Mouse (Mus musculus): ENCODE results near the gene Csnk2b. TPM values are rescaled to one million over a fixed set of nuclear protein-coding genes. Genes with fewer than 3 reads are reported as not detected.

Gene Csnk2b
- polyA plus RNA-seq, 1 experiment from 2014 or later: 299 TPM

DNA sequence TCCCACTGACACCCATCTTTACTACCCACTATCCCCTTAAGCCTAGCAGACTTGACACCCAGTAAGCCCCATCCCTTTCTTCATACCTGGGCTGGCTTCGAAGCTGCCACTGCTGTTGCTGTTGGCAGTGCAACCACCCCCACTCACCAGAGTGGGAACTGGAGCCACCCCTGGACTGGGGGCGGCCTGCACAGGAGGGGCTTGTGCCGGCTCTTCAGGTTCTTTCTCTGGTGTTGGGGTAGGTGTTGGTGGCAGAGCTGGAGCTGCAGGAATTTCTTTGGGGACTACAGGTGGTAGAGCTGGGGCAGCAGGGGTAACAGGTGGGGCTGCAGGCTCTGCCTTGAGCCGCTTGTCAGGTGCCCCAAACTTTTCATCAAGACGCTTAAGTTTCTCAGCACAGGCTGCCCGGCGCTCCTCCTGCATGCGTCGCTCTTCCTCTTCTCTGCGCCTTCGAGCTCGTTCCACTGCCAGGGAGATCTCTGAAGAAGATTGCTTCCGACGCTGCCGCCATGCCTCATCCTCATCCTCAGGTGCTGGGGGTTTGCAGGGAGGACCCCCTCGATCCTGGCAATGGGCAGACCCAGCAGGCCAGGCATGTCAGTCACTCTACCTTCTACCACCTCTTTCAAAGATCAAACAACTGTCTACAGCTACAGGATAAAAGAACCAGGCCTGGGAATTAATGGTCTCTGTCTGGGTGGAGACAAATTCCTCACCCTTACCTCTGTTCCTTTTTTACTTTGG, 37.2 kb upstream of the Csnk2b start:
- Histone ChIP-seq H3K4me3 (no peak overlapping the region), H3K4me1 (peaks cover 33% of the 10 kb centered on the region), H3K27me3 (ENCODE audit: low read depth, poor library complexity, severe bottlenecking) (no peaks in the 10 kb centered on the region), H3K9me3 (replicated peaks) (no peaks in the 10 kb centered on the region), H3K27ac (no peak overlapping the region), H3K36me3 (peaks cover 90% of the 10 kb centered on the region)
- WGBS: 92% methylated on average over 16 of the region's 16 CpGs
- no peak for DNase-seq (ENCODE audit: low spot score)

DNA sequence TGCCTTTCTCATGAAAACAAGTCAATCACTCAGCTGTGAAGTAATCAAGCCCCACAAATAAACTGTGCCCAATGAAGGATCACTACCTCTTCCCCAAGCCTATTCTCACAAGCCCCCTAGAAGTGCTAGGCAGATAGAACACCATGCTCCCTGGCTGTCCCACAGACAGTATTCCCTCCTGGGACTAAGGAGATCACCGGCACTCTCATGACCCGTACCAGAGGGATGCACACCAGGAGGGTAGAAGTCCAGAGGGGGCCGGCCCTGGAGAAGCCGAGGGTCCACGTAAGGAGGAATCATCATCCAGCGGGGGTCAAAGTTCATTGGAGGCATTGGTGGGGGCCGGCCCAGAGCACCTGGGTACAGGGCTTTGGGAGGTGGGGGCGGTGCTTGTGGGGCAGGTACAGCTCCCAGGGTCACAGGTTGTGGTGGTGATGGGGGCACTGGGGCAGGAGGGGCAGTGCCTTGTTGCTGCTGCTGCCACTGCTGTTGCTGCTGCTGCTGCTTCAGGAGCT, 35.9 kb upstream of the Csnk2b start:
- H3K27ac ChIP-seq: no peak overlapping the region
- H3K4me1 ChIP-seq: peaks cover 22% of the 10 kb centered on the region
- no peak for DNase-seq (ENCODE audit: low spot score)
- H3K9me3 ChIP-seq (replicated peaks): no peaks in the 10 kb centered on the region
- H3K4me3 ChIP-seq: no peak overlapping the region
- H3K27me3 ChIP-seq (ENCODE audit: low read depth, poor library complexity, severe bottlenecking): no peaks in the 10 kb centered on the region
- H3K36me3 ChIP-seq: peaks cover 100% of the 10 kb centered on the region
- WGBS: 90% methylated on average over 8 of the region's 8 CpGs

DNA sequence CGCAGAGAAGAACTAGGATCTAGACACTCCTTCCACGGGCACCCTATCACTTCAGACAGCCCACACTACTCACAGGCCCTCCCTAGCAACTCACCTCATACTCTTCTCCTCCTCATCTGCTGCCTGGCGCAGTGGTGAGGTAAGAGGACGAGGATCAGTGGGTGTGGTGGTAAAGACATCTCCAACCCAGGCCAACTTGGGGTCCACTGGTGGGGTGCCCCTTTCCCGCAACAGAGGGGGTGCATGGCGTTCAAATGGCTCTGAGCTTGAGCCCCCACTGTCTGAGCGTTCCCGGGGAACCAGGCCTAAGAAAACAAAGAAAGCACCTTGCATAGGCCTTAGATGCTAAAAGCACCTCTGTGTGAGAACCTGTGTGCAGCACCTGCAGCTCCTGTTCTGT, 35.4 kb upstream of the Csnk2b start:
- WGBS: 95% methylated on average over 8 of the region's 8 CpGs
- Histone ChIP-seq H3K4me3 (no peak overlapping the region), H3K27me3 (ENCODE audit: low read depth, poor library complexity, severe bottlenecking) (no peaks in the 10 kb centered on the region), H3K27ac (no peak overlapping the region), H3K4me1 (peaks cover 18% of the 10 kb centered on the region), H3K36me3 (peaks cover 100% of the 10 kb centered on the region), H3K9me3 (replicated peaks) (no peaks in the 10 kb centered on the region)
- DNase-seq (ENCODE audit: low spot score): no peak

DNA sequence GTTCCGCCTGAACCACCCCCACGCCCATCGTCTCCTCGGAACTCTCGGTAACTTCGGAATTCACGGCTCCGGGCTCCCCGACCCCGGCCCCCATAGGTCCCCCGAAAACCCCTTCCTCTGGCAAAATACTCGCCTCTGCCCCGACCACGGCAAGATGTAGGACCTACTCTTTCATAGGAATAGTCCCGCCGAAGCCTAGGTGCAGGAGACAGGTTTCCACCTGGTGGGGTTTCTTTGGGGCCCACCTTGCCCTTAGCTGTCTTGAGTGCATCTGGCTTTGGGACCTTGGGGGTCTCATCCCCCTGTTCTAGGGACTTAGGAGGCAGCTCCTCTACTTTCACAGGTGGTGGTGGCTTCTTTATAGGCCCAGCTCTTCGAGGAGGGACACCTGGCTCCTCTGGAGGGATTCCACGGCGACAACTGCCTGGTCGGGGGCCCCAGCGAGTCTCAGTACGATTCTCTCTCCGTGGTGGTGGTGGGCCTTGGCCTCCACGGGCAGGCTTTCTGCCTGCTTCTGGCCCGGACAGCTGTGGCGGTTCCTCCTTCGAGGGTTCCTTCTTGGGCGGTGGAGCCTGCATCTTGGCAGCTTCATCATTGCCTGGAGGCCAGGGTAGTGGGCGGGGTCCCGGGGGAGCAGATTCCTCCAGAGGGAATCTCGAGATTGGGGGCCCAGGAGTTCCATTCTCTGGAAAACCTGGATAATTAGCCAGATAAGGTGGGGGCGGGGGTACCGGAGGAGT, 34.8 kb upstream of the Csnk2b start:
- no peak for DNase-seq (ENCODE audit: low spot score)
- no peak overlapping the region for H3K4me3 ChIP-seq
- H3K36me3 ChIP-seq: peaks cover 100% of the 10 kb centered on the region
- no peaks in the 10 kb centered on the region for H3K9me3 ChIP-seq (replicated peaks)
- H3K4me1 ChIP-seq: peaks cover 11% of the 10 kb centered on the region
- 92% methylated on average over 33 of the region's 33 CpGs for WGBS
- H3K27me3 ChIP-seq (ENCODE audit: low read depth, poor library complexity, severe bottlenecking): no peaks in the 10 kb centered on the region
- no peak overlapping the region for H3K27ac ChIP-seq

DNA sequence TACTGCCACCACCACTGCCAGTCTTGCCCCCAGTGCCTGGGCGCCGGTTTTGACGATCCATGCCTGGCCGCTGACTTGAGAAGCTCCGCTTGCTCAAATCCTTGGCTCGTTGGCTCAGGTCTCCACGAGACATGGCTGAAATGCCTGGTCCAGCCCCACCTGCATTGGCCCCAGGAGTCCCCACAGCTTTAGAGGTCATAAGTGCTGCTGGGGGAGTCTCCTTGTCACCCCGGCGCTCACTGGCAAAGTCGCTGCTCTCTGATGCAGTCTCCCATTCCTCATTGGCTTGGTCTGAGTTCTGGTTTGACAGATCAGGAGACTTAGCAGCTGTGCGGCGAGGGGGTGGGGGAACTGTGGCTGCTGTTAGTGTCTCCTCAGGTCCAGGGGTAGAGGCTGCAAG, 33.6 kb upstream of the Csnk2b start:
- no peak for DNase-seq (ENCODE audit: low spot score)
- peaks cover 99% of the 10 kb centered on the region for H3K36me3 ChIP-seq
- no peaks in the 10 kb centered on the region for H3K27me3 ChIP-seq (ENCODE audit: low read depth, poor library complexity, severe bottlenecking)
- H3K4me1 ChIP-seq: peaks cover 9% of the 10 kb centered on the region
- no peaks in the 10 kb centered on the region for H3K9me3 ChIP-seq (replicated peaks)
- 93% methylated on average over 12 of the region's 12 CpGs for WGBS
- H3K27ac ChIP-seq: 0 out of 2 replicates have a peak overlapping the region, but pooled peaks have one; percentile 17
- H3K4me3 ChIP-seq: peak overlapping the region; percentile 1; the same call in 1 of the 2 replicates

DNA sequence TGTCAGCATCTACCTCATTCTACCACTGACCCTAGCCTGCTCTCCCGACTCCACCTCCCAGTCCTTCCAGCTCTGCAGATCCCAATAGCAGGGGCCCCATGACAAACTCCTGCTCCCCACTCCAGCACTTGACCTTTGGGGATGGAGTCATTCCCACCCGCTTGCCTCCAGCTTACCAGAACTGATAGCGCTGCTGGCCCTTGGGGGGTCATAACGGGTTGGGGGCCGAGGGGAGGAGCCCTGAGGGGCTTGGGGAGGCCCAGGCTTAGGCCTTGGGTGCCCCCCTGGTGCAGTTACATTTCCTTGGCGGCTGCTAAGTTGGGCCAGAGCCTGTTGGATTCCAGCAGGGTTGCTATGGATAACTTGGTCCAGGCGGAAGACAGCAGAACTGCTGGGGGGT, 32.8 kb upstream of the Csnk2b start:
- Histone ChIP-seq H3K27me3 (ENCODE audit: low read depth, poor library complexity, severe bottlenecking) (no peaks in the 10 kb centered on the region), H3K9me3 (replicated peaks) (no peaks in the 10 kb centered on the region), H3K27ac (no peak overlapping the region), H3K36me3 (peaks cover 99% of the 10 kb centered on the region), H3K4me1 (peaks cover 9% of the 10 kb centered on the region), H3K4me3 (no peak overlapping the region)
- no peak for DNase-seq (ENCODE audit: low spot score)
- WGBS: 96% methylated on average over 7 of the region's 7 CpGs

DNA sequence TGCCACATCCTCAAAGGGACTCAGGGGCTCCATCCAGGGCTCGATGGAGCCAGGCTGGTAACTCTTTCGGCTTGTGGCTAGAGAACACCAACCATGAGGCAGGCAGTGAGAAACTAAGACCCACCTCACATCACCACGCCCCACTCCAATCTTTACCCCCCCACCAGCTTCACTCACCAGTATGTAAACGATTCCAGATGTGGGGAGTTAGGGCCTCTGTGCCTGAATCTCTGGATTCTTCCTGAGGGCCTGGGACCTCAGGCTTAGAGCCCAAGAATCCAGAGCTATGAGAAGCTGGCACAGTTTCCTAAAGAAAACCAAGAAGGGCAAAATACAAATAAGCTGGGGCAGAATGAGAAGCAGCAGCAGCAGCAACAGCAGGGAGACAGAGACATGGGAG, 32.1 kb upstream of the Csnk2b start:
- Histone ChIP-seq H3K27ac (no peak overlapping the region), H3K4me3 (no peak overlapping the region), H3K36me3 (peaks cover 99% of the 10 kb centered on the region), H3K27me3 (ENCODE audit: low read depth, poor library complexity, severe bottlenecking) (no peaks in the 10 kb centered on the region), H3K4me1 (peaks cover 9% of the 10 kb centered on the region), H3K9me3 (replicated peaks) (no peaks in the 10 kb centered on the region)
- 80% methylated on average over 4 of the region's 4 CpGs for WGBS
- no peak for DNase-seq (ENCODE audit: low spot score)

DNA sequence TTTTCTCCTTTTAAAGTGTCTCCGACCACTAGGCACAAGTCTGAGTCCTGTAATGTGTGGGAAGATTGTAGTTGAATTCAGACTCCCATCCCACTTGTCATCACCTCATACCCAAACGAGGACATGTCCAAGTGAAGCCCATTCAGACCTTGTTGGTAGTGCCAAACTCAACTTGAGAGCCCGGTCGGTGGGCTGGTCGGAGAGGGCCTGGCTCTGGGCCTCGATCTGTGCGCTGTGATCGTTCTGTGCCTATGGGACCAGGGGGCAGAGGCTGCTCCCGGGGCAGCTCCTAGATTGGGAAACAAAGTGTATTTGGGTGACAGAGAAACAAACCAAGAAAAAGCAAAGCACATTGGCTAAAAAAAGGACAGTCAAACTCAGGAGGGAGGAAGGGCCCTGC, 31.2 kb upstream of the Csnk2b start:
- H3K36me3 ChIP-seq: peaks cover 99% of the 10 kb centered on the region
- 93% methylated on average over 9 of the region's 9 CpGs for WGBS
- no peak overlapping the region for H3K4me3 ChIP-seq
- H3K9me3 ChIP-seq (replicated peaks): no peaks in the 10 kb centered on the region
- H3K4me1 ChIP-seq: peaks cover 9% of the 10 kb centered on the region
- no peak overlapping the region for H3K27ac ChIP-seq
- no peak for DNase-seq (ENCODE audit: low spot score)
- H3K27me3 ChIP-seq (ENCODE audit: low read depth, poor library complexity, severe bottlenecking): no peaks in the 10 kb centered on the region

DNA sequence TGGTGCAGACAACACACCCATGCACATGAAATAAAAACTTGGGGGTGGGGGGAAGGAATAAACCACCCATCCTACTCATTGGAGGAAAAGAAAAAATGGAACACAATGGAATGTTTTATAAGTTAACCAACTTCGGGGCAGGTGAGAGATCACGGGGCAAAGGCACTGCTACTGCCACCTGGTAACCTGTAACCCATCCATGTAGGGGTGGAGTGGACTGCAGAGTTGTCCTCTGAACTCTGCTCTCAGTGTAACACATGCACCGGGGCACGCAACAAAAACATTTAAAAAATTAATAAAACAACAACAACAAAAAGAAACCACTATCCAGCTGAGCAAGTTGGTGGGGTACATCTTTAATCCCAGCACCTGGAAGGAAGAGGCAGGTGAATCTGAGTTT, 30.3 kb upstream of the Csnk2b start:
- no peak overlapping the region for H3K4me3 ChIP-seq
- DNase-seq (ENCODE audit: low spot score): no peak
- H3K27ac ChIP-seq: no peak overlapping the region
- no peaks in the 10 kb centered on the region for H3K27me3 ChIP-seq (ENCODE audit: low read depth, poor library complexity, severe bottlenecking)
- H3K36me3 ChIP-seq: peaks cover 97% of the 10 kb centered on the region
- peaks cover 9% of the 10 kb centered on the region for H3K4me1 ChIP-seq
- 96% methylated on average over 4 of the region's 4 CpGs for WGBS
- H3K9me3 ChIP-seq (replicated peaks): no peaks in the 10 kb centered on the region

DNA sequence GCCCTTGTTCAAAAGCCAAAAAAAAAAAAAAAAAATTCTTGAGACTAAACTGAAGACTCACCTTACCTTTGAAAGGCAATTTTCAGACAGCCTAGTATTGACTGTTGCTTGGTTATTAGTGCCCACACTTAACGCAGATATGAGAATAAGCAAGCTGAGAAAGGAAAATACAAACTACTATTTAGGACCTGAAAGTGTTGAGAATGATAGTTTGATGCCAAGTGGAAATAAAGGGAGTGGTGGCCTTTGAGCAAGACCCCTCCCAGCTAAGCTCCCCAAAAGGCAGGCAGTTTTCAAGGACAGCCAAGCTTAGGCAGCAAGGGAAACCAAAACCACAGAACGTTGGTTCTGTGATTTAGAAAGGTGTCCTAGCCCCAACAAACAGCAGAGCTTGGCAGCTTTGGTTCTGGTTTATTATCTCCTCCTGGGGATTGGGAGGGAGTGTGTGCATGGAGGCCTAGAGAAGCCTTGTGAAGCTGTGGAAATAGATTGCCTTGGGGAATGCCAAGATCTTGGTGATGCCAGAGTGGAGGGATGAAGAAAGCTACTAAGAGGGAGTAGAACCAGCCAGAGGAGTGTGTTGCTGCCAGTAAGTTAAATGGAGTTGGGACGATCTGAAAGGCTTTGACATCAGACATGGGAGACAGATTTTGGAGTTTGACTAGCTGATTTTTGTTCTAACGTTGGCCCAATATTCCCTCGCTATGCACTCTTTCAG, 26.2 kb upstream of the Csnk2b start:
- no peak overlapping the region for H3K27ac ChIP-seq
- DNase-seq (ENCODE audit: low spot score): no peak
- no peaks in the 10 kb centered on the region for H3K27me3 ChIP-seq (ENCODE audit: low read depth, poor library complexity, severe bottlenecking)
- H3K4me1 ChIP-seq: no peaks in the 10 kb centered on the region
- no peaks in the 10 kb centered on the region for H3K9me3 ChIP-seq (replicated peaks)
- peaks cover 97% of the 10 kb centered on the region for H3K36me3 ChIP-seq
- WGBS: 70% methylated on average over 5 of the region's 5 CpGs
- H3K4me3 ChIP-seq: no peak overlapping the region

DNA sequence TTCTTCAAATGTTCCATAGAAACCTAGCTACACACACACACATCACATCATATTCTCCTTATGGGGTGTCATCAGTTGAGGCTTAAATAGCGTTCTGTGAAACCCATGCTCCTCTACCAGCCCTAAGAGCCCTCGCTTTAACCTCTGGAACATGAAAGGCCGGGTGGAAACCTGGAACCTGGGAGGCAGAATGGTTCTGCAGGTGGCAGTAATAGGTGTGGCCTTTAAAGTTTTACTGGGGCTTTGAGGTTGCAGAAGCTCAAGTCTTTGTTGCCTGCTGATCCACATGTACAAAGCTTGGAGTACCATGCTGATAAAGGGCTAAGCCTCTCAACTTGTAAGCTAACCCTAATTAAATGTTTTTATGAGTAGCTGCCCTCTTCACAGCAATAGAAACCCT, 25.5 kb upstream of the Csnk2b start:
- Histone ChIP-seq H3K36me3 (peaks cover 97% of the 10 kb centered on the region), H3K27ac (no peak overlapping the region), H3K4me1 (no peaks in the 10 kb centered on the region), H3K9me3 (replicated peaks) (no peaks in the 10 kb centered on the region), H3K4me3 (no peak overlapping the region), H3K27me3 (ENCODE audit: low read depth, poor library complexity, severe bottlenecking) (no peaks in the 10 kb centered on the region)
- WGBS: 61% methylated on average over 3 of the region's 3 CpGs
- no peak for DNase-seq (ENCODE audit: low spot score)

DNA sequence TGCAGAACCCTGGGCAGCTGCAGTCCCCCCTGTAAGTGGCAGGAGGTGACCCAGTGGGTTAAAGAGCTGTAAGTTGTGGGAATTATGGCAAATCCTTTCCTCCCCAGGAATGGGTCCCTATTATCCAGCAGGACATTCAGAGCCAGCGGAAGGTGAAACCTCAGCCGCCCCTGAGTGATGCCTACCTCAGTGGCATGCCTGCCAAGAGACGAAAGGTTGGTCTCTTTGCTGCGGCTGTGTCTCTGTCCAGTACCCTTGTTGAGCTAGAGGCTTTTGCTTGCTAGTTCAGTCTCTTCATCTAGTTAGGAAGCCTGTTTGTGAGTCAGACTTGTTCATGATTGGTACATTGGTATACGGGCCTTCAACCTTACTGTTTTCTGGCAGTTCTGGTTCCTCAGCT, 24.3 kb upstream of the Csnk2b start:
- WGBS: 91% methylated on average over 5 of the region's 5 CpGs
- Histone ChIP-seq H3K4me1 (no peaks in the 10 kb centered on the region), H3K27ac (no peak overlapping the region), H3K27me3 (ENCODE audit: low read depth, poor library complexity, severe bottlenecking) (no peaks in the 10 kb centered on the region), H3K9me3 (replicated peaks) (no peaks in the 10 kb centered on the region), H3K4me3 (no peak overlapping the region), H3K36me3 (peaks cover 97% of the 10 kb centered on the region)
- no peak for DNase-seq (ENCODE audit: low spot score)

DNA sequence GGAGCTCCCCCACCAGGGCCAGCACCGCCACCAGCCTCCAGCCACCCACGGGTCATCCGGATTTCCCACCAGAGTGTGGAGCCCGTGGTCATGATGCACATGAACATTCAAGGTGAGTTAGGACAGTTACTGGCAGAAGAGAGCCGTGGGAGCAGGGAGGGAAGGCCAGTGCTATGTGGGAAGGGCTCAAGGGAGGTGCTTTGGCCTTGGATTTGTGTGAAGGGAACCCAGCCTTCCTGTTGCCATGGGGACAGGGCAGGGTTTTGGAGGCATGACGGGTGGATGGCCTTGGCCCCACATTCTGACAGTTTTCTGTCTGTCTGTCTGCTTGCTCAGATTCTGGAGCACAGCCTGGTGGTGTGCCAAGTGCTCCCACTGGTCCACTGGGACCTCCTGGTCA, 20.1 kb upstream of the Csnk2b start:
- WGBS: 91% methylated on average over 6 of the region's 6 CpGs
- H3K27ac ChIP-seq: no peak overlapping the region
- H3K4me3 ChIP-seq: no peak overlapping the region
- no peaks in the 10 kb centered on the region for H3K9me3 ChIP-seq (replicated peaks)
- H3K36me3 ChIP-seq: peaks cover 97% of the 10 kb centered on the region
- H3K4me1 ChIP-seq: peaks cover 6% of the 10 kb centered on the region; the same call in 1 of the 2 replicates
- DNase-seq (ENCODE audit: low spot score): no peak
- no peaks in the 10 kb centered on the region for H3K27me3 ChIP-seq (ENCODE audit: low read depth, poor library complexity, severe bottlenecking)
